Mouse (Mus musculus) heart, adult 2 months (tissue): ENCODE results near the gene Tnfaip2.

ENCODE experiments used
- CTCF ChIP-seq: fragments of 200-600 bp; IDR thresholded peaks from 2 replicates; pipeline ENCODE4 v1.8.1; 2022; ENCODE audit warnings: antibody characterized with exemption, mild to moderate bottlenecking, moderate library complexity
- EP300 ChIP-seq: fragments of 200-500 bp; IDR thresholded peaks from 2 replicates; pipeline ENCODE4 v1.6.1; 2011; ENCODE audit warnings: low read depth, low read length, control low read depth; ENCODE audit not compliant: insufficient read depth
- POLR2A ChIP-seq: fragments of 200-500 bp; IDR thresholded peaks from 2 replicates; pipeline ENCODE4 v1.6.1; 2011; ENCODE audit warnings: mild to moderate bottlenecking, low read depth, low read length, control low read depth; ENCODE audit not compliant: insufficient read depth

GRCm38 (mm10) chr12:111494931-111495330, 52.7 kb downstream of the Tnfaip2 start:
- TF ChIP-seq CTCF, result no peak
- TF ChIP-seq POLR2A, result no peak
- TF ChIP-seq EP300, result no peak
